9 mouse cellular contexts compared by ENCODE assay signal in genomic region chr19:28165901-28166361, GRCm38 (mm10).
DNase-seq lines count a peak whose midpoint lies in the region; ATAC-seq and TF ChIP-seq lines count a peak whose summit lies in the region.
"Had no signal": no experiment of that assay in that cellular context is flagged by ENCODE, and none has a peak within 500 bp of the region (broad histone marks: within the 10 kb centered on the region; RNA-seq: fewer than 3 reads in every experiment).

No protein-coding gene starts in this region.

- H3K9ac ChIP-seq in MEL (ENCODE audit: control insufficient read depth, low read depth, low read length, poor library complexity, severe bottlenecking) = no peak overlapping the region
- peak overlapping the region; percentile 26; the same call in 1 of the 2 replicates for H3K9ac ChIP-seq in forebrain, postnatal 0 days

- no peaks in the 10 kb centered on the region for H3K27me3 ChIP-seq in MEL (ENCODE audit: control insufficient read depth in 1 of 2, insufficient read depth in 2 of 2, low read length in 2 of 2)
- H3K27me3 ChIP-seq in cerebellum, adult 2 months (ENCODE audit: control insufficient read depth, insufficient read depth, low read length) = no peaks in the 10 kb centered on the region; the same call in 1 of the 2 replicates
- H3K27me3 ChIP-seq in forebrain, postnatal 0 days (ENCODE audit: insufficient read depth, low read length) = no peaks in the 10 kb centered on the region
- no peaks in the 10 kb centered on the region for H3K27me3 ChIP-seq in hindbrain, embryonic 10.5 days (ENCODE audit: insufficient read depth, poor library complexity, severe bottlenecking)

- H3K79me2 ChIP-seq in MEL (ENCODE audit: control insufficient read depth, insufficient read depth, low read length, poor library complexity) = peaks cover 1% of the 10 kb centered on the region; the same call in 1 of the 2 replicates

- TF ChIP-seq POLR2A in MEL (IDR thresholded peaks at IDR 0.05; ENCODE audit: control insufficient read depth in 1 of 2, insufficient read depth in 1 of 2, low read depth in 1 of 2, low read length in 2 of 2, poor library complexity in 1 of 2) = no peak
- TF ChIP-seq POLR2A in cerebellum, adult 2 months (IDR thresholded peaks at IDR 0.05; ENCODE audit: borderline replicate concordance, insufficient read depth, low read length) = no peak
- no peak for TF ChIP-seq POLR2A in lung, adult 2 months (IDR thresholded peaks at IDR 0.05; ENCODE audit: borderline replicate concordance, extremely low read depth, low read depth, low read length)

- H3K27ac ChIP-seq in MEL (ENCODE audit: control insufficient read depth, low read depth, low read length) = no peak overlapping the region
- no peak overlapping the region for H3K27ac ChIP-seq in cerebellum, adult 2 months (ENCODE audit: insufficient read depth, low read length)
- peak overlapping the region; percentile 54; the same call in 1 of the 2 replicates for H3K27ac ChIP-seq in forebrain, postnatal 0 days (ENCODE audit: low read depth, low read length)
- H3K27ac ChIP-seq in hindbrain, embryonic 10.5 days = 0 out of 2 replicates have a peak overlapping the region, but pooled peaks have one; percentile 37
- H3K27ac ChIP-seq in layer of hippocampus, adult 2 months = peak overlapping the region; percentile 86

- 0 out of 6 replicates have a peak, but pooled peaks of 1 of the 3 experiments have one; percentile 3 for TF ChIP-seq CTCF in MEL (IDR thresholded peaks at IDR 0.05 in 2 of 3, conservative IDR thresholded peaks at IDR 0.05 in 1 of 3; ENCODE audit: control insufficient read depth in 1 of 3, insufficient read depth in 1 of 3, low read depth in 2 of 3, low read length in 3 of 3, poor library complexity in 1 of 3, severe bottlenecking in 1 of 3)
- TF ChIP-seq CTCF in cerebellum, adult 2 months (IDR thresholded peaks at IDR 0.05; ENCODE audit: borderline replicate concordance, insufficient read depth, low read depth, low read length) = peak; percentile 60
- TF ChIP-seq CTCF in forebrain, postnatal 0 days (IDR thresholded peaks at IDR 0.05; ENCODE audit: low read depth) = peak; percentile 74
- TF ChIP-seq CTCF in layer of hippocampus, adult 2 months (conservative IDR thresholded peaks at IDR 0.05) = peak; percentile 80
- peak; percentile 56 for TF ChIP-seq CTCF in lung, adult 2 months (IDR thresholded peaks at IDR 0.05; ENCODE audit: insufficient read depth, low read length)

- peak; percentile 2; the same call in 1 of the 2 replicates for TF ChIP-seq RAD21 in MEL (IDR thresholded peaks at IDR 0.05; ENCODE audit: low read depth, low read length)

- no peaks in the 10 kb centered on the region for H3K36me3 ChIP-seq in MEL (ENCODE audit: control insufficient read depth in 1 of 2, insufficient read depth in 2 of 2, low read length in 2 of 2)
- no peaks in the 10 kb centered on the region for H3K36me3 ChIP-seq in forebrain, postnatal 0 days (ENCODE audit: insufficient read depth)
- no peaks in the 10 kb centered on the region for H3K36me3 ChIP-seq in hindbrain, embryonic 10.5 days

- peak overlapping the region; percentile 41 for H3K4me2 ChIP-seq in forebrain, postnatal 0 days (ENCODE audit: low read depth)

- no peak for TF ChIP-seq EP300 in MEL (IDR thresholded peaks at IDR 0.05; ENCODE audit: low read depth in 1 of 2, low read length in 2 of 2)

- DNase-seq in MEL (ENCODE audit: low read depth, low spot score) = no peak
- peak; percentile 51 to 63 for DNase-seq in cerebellum, adult 2 months
- DNase-seq in forebrain, postnatal 0 days = peak; percentile 87
- DNase-seq in hindbrain, embryonic 10.5 days (ENCODE audit: low spot score) = peak; percentile 75
- DNase-seq in layer of hippocampus, adult 2 months (ENCODE audit: low spot score in 2 of 2) = peak; percentile 69 to 70
- peak; percentile 34 for DNase-seq in lung, adult 2 months
- DNase-seq in ovary, postnatal 36 days (ENCODE audit: low spot score) = peak; percentile 49
- no peak for DNase-seq in c-Kit-positive CD71-positive TER-119-positive erythroid progenitor cells, embryonic 14.5 days (ENCODE audit: low spot score)

- H3K9me3 ChIP-seq in MEL (replicated peaks; ENCODE audit: insufficient read depth, low read length) = no peaks in the 10 kb centered on the region
- H3K9me3 ChIP-seq in forebrain, postnatal 0 days (ENCODE audit: low read length) = no peaks in the 10 kb centered on the region
- H3K9me3 ChIP-seq in hindbrain, embryonic 10.5 days = no peaks in the 10 kb centered on the region

- no peaks in the 10 kb centered on the region for H3K4me1 ChIP-seq in MEL (ENCODE audit: control insufficient read depth in 1 of 2, insufficient read depth in 2 of 2, low read length in 2 of 2)
- H3K4me1 ChIP-seq in cerebellum, adult 2 months (ENCODE audit: control insufficient read depth, insufficient read depth, low read length) = no peaks in the 10 kb centered on the region
- H3K4me1 ChIP-seq in forebrain, postnatal 0 days (ENCODE audit: insufficient read depth) = no peaks in the 10 kb centered on the region
- H3K4me1 ChIP-seq in hindbrain, embryonic 10.5 days (replicated peaks) = peaks cover 6% of the 10 kb centered on the region; the same call in 1 of the 2 replicates
- no peaks in the 10 kb centered on the region for H3K4me1 ChIP-seq in lung, adult 2 months (ENCODE audit: control insufficient read depth, insufficient read depth, low read length)

- no peak overlapping the region for H3K4me3 ChIP-seq in MEL (ENCODE audit: control insufficient read depth in 1 of 2, insufficient read depth in 1 of 2, low read depth in 2 of 2, low read length in 2 of 2)
- H3K4me3 ChIP-seq in cerebellum, adult 2 months (replicated peaks; ENCODE audit: insufficient read depth, low read depth, low read length) = peak overlapping the region; percentile 60
- H3K4me3 ChIP-seq in forebrain, postnatal 0 days (ENCODE audit: low read depth, low read length) = peak overlapping the region; percentile 23
- H3K4me3 ChIP-seq in hindbrain, embryonic 10.5 days = no peak overlapping the region
- H3K4me3 ChIP-seq in layer of hippocampus, adult 2 months = peak overlapping the region; percentile 31
- no peak overlapping the region for H3K4me3 ChIP-seq in lung, adult 2 months (replicated peaks; ENCODE audit: extremely low read depth, low read depth, low read length)
- H3K4me3 ChIP-seq: erythroblast, embryonic 14.5 days had no signal

- WGBS in cerebellum, adult 2 months = 7% methylated on average over 15 of the region's 15 CpGs
- WGBS in forebrain, postnatal 0 days = 29% methylated on average over 15 of the region's 15 CpGs
- 48% methylated on average over 15 of the region's 15 CpGs for WGBS in hindbrain, embryonic 10.5 days
- WGBS in lung, adult 2 months = 37% methylated on average over 15 of the region's 15 CpGs

- ATAC-seq in forebrain, postnatal 0 days = peak; percentile 94

TF ChIP-seq in MEL, 35 proteins besides CTCF, POLR2A, EP300 and RAD21:
- TF ChIP-seq SMC3 (IDR thresholded peaks at IDR 0.05; ENCODE audit: low read depth, low read length) (no peak), NELFE (IDR thresholded peaks at IDR 0.05; ENCODE audit: low read depth, low read length) (no peak), HCFC1 (IDR thresholded peaks at IDR 0.05; ENCODE audit: low read depth, low read length) (no peak), TAL1 (IDR thresholded peaks at IDR 0.05; ENCODE audit: low read length) (no peak), USF1 (IDR thresholded peaks at IDR 0.05; ENCODE audit: low read depth, low read length) (no peak), ZC3H11A (IDR thresholded peaks at IDR 0.05; ENCODE audit: low read depth, low read length) (no peak), POLR2AphosphoS5 (IDR thresholded peaks at IDR 0.05; ENCODE audit: borderline replicate concordance, low read depth, low read length) (no peak), NRF1 (IDR thresholded peaks at IDR 0.05; ENCODE audit: insufficient read depth, low read depth, low read length, poor library complexity, severe bottlenecking) (no peak), MAZ (IDR thresholded peaks at IDR 0.05; ENCODE audit: low read depth, low read length) (no peak), TCF12 (IDR thresholded peaks at IDR 0.05; ENCODE audit: low read depth, low read length) (no peak), BHLHE40 (IDR thresholded peaks at IDR 0.05; ENCODE audit: borderline replicate concordance, low read depth, low read length) (no peak), MAX (IDR thresholded peaks at IDR 0.05; ENCODE audit: low read length) (no peak), ELF1 (IDR thresholded peaks at IDR 0.05; ENCODE audit: low read depth, low read length) (no peak), ETS1 (IDR thresholded peaks at IDR 0.05; ENCODE audit: low read depth, low read length) (no peak), MXI1 (IDR thresholded peaks at IDR 0.05; ENCODE audit: low read depth, low read length) (no peak), ZMIZ1 (IDR thresholded peaks at IDR 0.05; ENCODE audit: low read depth, low read length) (no peak)

Comparison
In these comparisons a context has a peak if more than half of its experiments do, and no peak if none do; other contexts are left out.
1. DNase-seq: peak in cerebellum, adult 2 months (2 of 2), forebrain, postnatal 0 days (single experiment), hindbrain, embryonic 10.5 days (single experiment), layer of hippocampus, adult 2 months (2 of 2), lung, adult 2 months (single experiment) and ovary, postnatal 36 days (single experiment); none in MEL (single experiment) and c-Kit-positive CD71-positive TER-119-positive erythroid progenitor cells, embryonic 14.5 days (single experiment).
2. H3K27ac ChIP-seq: peak in forebrain, postnatal 0 days (single experiment), hindbrain, embryonic 10.5 days (single experiment) and layer of hippocampus, adult 2 months (single experiment); none in MEL (single experiment) and cerebellum, adult 2 months (single experiment).
3. H3K4me3 ChIP-seq: peak in cerebellum, adult 2 months (single experiment), forebrain, postnatal 0 days (single experiment) and layer of hippocampus, adult 2 months (single experiment); none in MEL (0 of 2), hindbrain, embryonic 10.5 days (single experiment) and lung, adult 2 months (single experiment).